In the genomic region with DNA sequence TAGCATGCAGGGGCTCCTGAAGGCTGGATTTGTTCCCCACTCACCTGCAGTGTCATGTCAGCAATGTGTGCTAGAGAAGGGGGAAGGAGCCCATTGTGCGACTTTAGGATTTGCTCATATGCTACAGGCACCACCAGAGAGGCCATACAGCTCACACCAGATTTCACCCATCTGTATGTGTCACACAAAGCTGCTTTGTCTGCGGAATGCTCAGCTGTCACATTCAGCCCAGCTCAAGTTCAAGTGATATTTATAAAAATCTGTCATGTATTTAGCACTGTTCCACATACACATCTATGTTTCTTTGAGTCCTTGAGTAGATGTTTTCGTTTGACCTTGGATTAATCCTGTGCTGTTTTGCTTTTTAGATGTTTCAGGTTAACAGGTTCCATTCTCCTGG, we compare ENCODE assay signal across 23 mouse cellular contexts.
"Had no signal": no experiment of that assay in that cellular context is flagged by ENCODE, and none has a peak within 500 bp of the region (broad histone marks: within the 10 kb centered on the region; RNA-seq: fewer than 3 reads in every experiment).

No protein-coding gene starts in this region.

- H3K36me3 ChIP-seq: liver, embryonic 12.5 days; liver, embryonic 15.5 days; lung, embryonic 15.5 days; midbrain, embryonic 13.5 days had no signal

- ATAC-seq: intestine, embryonic 16.5 days; liver, embryonic 12.5 days; midbrain, embryonic 13.5 days; midbrain, embryonic 16.5 days had no signal

- H3K27me3 ChIP-seq: liver, embryonic 12.5 days; lung, embryonic 15.5 days had no signal

- H3K9ac ChIP-seq: liver, embryonic 12.5 days; liver, embryonic 15.5 days; lung, embryonic 15.5 days; midbrain, embryonic 13.5 days had no signal

- H3K4me3 ChIP-seq: layer of hippocampus, adult 2 months; liver, embryonic 12.5 days; liver, embryonic 15.5 days; lung, embryonic 15.5 days; midbrain, embryonic 13.5 days had no signal

- DNase-seq: kidney, adult 18-20 months; kidney, adult 9 months; kidney, postnatal 14 days; kidney, postnatal 4 days; left cerebral cortex, postnatal 4 days; liver; lung, adult 18-20 months; lung, postnatal 10 days; lung, postnatal 4 days; right cerebral cortex, adult 18-20 months; right cerebral cortex, postnatal 14 days; right cerebral cortex, postnatal 4 days; thymus, adult 2 months; thymus, postnatal 14 days; thymus, postnatal 4 days had no signal

- H3K4me1 ChIP-seq: liver, embryonic 12.5 days; liver, embryonic 15.5 days; midbrain, embryonic 13.5 days had no signal

- H3K27ac ChIP-seq: layer of hippocampus, adult 2 months; liver, embryonic 12.5 days; liver, embryonic 15.5 days; lung, embryonic 15.5 days; midbrain, embryonic 13.5 days; stomach, postnatal 0 days had no signal

- H3K4me2 ChIP-seq: liver, embryonic 12.5 days; liver, embryonic 15.5 days; lung, embryonic 15.5 days; midbrain, embryonic 13.5 days had no signal

- H3K9me3 ChIP-seq: liver, embryonic 12.5 days; liver, embryonic 15.5 days; lung, embryonic 15.5 days; midbrain, embryonic 13.5 days had no signal
